Mouse (Mus musculus): ENCODE data around the gene Olfr322.

DNA sequence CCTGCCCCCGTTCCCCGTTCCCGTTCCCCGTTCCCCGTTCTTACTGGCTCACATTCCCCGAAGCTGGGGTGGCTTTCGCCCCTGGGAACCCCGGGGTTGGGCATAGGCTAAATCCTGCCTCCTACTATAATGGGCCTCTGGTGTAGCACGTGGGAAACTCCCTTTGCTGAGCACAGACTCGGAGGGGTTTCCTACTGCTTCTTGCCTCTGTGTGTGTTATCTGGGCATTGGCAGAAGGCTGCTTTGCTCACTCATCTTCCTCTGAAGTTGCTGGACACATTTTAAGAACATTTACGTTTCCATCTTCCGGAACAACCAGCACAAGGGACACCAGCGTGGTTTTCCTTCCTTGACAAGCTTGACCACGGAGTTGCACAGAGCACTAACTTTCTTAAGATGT, 17.5 kb upstream of the Olfr322 start:
- TF ChIP-seq EP300 (IDR thresholded peaks at IDR 0.05): no peak
- TF ChIP-seq CTCF (IDR thresholded peaks at IDR 0.05): no peak

All from lung, postnatal 0 days (tissue).